Mouse (Mus musculus): Measurements from ENCODE around the gene Preb.

Preb gene

DNA sequence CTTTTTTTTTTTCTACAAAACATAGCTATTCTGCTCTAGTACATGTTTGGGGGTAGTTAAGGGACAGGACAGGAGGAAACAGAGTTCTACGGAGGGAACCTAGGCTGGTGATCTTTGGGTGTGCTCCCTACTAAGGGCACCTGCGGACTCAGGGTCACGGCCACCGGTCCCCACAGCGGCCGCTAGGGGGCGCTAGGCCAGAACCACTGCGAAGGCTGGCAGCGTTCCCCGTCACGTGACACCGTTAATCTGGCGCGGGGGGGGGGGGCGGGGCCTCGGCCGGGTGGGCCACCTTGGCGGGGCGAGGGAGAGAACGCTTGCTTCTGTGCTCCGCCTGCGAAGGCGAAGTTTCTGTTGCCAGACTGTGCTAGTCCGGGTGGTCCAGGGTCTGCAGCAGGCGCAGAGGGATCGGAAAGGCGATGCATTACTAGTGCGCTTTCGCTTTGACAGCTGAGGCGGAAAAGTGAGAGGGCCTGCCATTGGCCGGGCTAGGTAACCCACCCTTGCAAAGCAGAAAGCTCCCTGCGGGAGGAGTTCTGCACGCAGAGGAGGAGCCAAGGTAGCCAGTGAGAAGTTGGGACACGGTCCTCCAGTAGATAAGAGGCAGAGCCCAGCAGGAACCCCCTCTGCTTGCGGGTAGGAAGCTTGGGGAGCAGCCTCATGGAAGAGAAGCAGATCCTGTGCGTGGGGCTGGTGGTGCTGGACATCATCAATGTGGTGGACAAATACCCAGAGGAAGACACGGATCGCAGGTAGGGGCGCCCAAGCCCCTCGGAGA lies 38.7 kb downstream of the Preb start, which contains the start of gene Khk:
Khk (plus strand) TSS at position 176 of the 778 bp plus-strand sequence.
- peak; percentile 93 to 98 for DNase-seq

DNA sequence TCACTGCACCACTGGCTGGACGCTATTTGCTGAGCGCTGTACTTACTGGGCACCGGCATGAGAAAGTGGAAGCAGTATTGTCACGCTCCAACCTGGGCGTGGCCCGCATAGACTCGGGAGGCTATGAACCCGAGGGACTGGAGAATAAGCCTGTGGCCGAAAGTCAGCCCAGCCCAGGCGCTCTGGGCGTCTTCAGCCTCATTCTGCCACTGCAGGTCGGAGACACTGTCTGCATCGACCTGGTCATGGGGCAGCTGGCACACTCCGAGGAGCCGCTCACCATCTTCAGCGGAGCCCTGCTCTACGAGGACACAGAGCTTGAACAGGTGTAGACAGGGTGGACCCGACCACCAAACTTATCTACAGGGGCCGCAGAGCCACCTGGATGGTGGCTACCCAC lies 39.5 kb downstream of the Preb start:
- peak; percentile 57 to 64 for DNase-seq

- DNase-seq = no peak
Observed at GRCm38 (mm10) chr5:30919831-30920614, 40.1 kb downstream of the Preb start.

DNA sequence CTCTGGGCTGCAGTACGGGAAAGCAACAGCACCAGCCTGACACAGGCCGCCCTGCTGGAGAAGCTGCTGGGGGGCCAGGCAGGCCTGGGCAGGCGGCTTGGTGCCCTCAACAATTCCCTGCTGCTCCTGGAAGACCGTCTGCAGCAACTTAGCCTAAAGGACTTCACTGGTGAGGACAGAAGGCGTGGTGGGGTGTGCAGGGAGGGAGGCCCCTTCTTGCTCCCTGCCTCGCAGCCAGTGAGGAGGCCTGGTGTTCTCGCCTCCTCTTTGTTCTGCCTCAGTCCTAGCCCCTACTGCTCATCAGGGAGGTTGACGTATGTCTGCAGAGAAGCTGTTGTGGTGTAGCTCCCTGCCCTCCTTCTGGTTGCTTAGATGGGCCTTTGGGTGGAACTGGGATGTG lies 41.5 kb downstream of the Preb start:
- DNase-seq = no peak

- DNase-seq = no peak
Observed at GRCm38 (mm10) chr5:30917891-30918670, 42.1 kb downstream of the Preb start.

DNA sequence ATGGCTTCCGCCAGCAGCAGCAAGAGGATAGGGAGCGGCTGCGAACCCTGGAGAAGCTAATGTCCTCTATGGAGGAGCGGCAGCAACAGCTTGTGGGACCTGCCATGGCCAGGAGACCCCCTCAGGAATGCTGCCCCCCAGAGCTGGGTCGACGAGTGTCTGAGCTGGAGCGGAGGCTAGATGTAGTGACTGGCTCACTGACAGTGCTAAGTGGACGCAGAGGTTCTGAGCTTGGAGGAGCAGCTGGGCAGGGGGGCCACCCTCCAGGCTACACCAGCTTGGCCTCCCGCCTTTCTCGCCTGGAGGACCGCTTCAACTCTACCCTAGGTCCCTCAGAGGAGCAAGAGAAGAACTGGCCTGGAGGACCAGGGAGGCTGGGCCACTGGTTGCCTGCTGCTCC lies 42.8 kb downstream of the Preb start:
- DNase-seq = no peak

DNA sequence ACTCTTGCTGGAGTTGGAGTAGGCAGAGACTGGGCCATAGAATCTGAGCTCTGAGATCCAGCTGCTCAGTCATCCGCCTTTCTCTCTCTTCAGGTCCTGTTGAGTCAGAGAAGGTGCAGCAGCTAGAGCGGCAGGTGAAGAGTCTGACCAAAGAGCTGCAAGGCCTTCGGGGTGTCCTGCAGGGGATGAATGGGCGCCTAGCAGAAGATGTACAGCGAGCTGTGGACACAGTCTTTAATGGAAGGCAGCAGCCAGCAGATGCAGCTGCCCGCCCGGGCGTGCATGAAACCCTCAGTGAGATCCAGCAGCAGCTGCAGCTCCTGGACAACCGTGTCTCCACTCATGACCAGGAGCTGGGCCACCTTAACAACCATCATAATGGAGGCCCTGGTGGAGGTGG lies 43.3 kb downstream of the Preb start:
- DNase-seq = no peak

GRCm38 (mm10) chr5:30915974-30916433 lies 44.2 kb downstream of the Preb start:
- DNase-seq = peak; percentile 91 to 98

GRCm38 (mm10) chr5:30915456-30915855 lies 44.7 kb downstream of the Preb start:
- DNase-seq = no peak

GRCm38 (mm10) chr5:30914849-30915248 lies 45.3 kb downstream of the Preb start:
- DNase-seq = no peak

- peak in 1 of 2 experiments; percentile 12 for DNase-seq
Observed at GRCm38 (mm10) chr5:30914101-30914635, 46.0 kb downstream of the Preb start.

DNA sequence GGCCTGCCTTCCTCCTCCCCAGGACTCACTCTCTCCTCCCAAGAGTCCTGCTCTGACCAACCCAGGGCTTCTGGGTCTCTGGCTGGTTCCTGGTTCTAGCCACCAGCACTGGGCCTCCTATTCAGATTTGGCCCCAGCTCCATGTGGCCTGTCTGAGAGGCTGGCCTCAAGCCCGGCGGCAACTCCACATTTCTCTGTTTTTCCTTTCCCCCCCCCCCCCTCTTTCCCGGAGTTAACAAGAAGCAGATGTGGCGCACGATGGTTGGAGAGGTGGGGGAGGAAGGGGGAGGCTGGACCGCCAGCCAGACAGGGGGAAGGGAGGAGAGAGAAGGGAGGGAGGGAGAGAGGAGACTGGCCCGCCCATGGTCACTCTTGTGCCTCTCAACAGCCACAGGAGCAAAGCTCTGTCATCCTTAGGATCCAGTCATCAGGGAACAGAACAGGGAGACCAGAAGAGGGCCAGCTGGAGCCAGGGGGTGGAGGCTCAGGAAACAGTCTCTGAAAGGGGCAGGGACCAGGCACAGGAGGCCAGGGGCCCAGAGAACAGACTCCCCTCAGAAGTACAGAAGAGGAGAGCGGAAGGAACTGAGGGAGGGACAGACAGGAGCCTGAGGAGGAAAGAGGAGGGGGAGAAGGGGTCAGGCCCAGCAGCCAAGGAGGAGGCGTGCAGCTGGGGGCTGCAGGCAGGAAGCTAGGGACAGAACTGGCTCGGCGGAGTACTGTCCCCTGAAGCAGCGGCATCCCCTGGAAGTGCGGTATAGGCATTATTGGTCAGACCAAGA lies 46.9 kb downstream of the Preb start, which contains the start of gene Emilin1:
Emilin1 (plus strand) TSS at position 343 of the 782 bp plus-strand sequence.
- peak; percentile 61 to 71 for DNase-seq

DNA sequence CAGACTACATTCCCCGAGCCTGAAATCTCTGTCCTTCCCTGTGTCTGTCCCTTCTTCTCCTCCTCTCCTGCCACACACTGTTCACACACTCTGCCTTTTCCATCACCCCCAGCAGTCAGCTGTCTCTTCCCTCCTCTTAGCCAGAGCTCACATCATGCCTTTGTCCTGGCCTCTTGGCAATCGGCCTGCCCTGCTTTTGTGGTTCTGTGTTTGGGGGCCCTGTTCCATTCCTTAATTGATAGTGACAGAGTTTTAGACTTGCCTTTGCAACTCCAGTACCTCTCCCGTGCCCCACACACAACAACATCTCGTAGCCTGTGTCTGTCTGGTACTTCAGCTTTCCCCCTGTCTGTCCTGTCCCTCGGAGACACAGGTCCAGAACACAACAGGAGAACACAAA lies 48.0 kb downstream of the Preb start:
- DNase-seq = peak in 1 of 2 experiments; percentile 30

GRCm38 (mm10) chr5:30910481-30910880 lies 49.7 kb downstream of the Preb start:
- DNase-seq = no peak

GRCm38 (mm10) chr5:30909863-30910262 lies 50.3 kb downstream of the Preb start:
- no peak for DNase-seq

- DNase-seq = peak; percentile 84 to 91
Observed at GRCm38 (mm10) chr5:30909300-30909659, 50.9 kb downstream of the Preb start.

GRCm38 (mm10) chr5:30908426-30909299 lies 51.5 kb downstream of the Preb start:
- peak in 1 of 2 experiments; percentile 53 for DNase-seq

DNA sequence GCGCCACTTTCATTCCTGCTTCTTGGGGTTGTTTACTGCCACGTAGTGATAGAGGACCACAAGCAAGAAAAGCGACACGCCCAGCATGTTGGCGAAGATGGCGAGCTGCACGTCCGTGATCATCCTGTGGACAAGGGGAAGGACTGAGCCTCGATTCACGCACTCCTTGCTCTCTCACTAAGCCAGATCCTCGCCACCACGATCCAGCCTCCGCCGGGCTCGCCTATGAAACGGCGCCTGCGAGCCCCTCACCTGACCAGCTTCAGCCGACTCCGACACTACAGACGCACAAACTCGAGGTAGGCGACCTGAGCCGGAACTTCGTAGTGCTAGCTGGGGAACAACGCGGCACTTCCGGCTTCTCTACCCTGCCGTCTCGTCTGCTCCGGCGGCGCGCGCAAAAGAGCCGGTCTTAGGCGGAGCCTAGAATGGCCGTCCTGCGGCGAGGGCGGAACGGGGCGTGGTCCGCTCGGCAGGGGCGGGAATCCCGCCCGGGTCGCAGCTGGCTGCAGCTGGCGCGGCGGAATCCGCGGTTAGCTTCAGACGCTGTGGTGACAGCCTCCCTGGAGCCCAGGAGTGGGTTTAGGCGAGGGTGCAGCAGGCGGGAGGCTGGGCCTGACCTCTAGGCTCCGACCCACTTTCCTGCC lies 52.6 kb downstream of the Preb start, which contains the start of gene Ost4:
Ost4 (minus strand) TSS at position 376 of the 647 bp plus-strand sequence.
- peak; percentile 98 to 99 for DNase-seq

DNA sequence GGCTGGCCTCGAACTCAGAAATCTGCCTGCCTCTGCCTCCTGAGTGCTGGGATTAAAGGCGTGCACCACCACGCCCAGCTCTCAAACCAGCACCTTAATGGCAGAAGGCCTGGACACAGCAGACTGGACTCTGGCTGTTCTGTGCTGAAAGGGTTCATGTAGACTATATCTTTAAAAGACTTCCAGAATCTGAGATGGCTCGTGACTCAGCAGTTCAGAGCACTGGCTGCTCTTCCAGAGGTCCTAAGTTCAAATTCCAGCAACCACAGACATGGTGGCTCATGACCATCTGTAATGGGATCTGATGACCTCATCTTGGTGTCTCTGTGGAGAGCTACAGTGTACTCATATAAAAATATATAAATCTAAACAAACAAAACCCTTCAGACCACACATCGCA lies 58.3 kb downstream of the Preb start:
- no peak for DNase-seq

Measured in kidney, postnatal 36 days (tissue).